Mouse (Mus musculus) cerebellum, adult 11 months (tissue): ENCODE measurements around the gene Fbxw24.
"Not testable (repeated sequence)": the region's sequence is repeated elsewhere in the genome, so short reads cannot be mapped to it uniquely, and the experiment has no call there.

Experiments used
- DNase-seq: peaks from one replicate; pipeline ENCODE4 v3.0.0; 2022

Fbxw24 gene

GRCm38 (mm10) chr9:109625957-109626356 is at the start of gene Fbxw24:
Fbxw24 (minus strand) TSS chr9:109626057.
- DNase-seq, result not testable (repeated sequence)

- DNase-seq, result not testable (repeated sequence)
These were observed 38.7 kb upstream of the Fbxw24 start, which contains the start of gene Fbxw25 for GRCm38 (mm10) chr9:109664552-109664951. Fbxw25 (minus strand) TSS chr9:109664652.

GRCm38 (mm10) chr9:109606837-109607236 is 19.0 kb downstream of the Fbxw24 start:
- DNase-seq, result peak; percentile 0

GRCm38 (mm10) chr9:109602128-109602527 is 23.7 kb downstream of the Fbxw24 start:
- DNase-seq, result not testable (repeated sequence)

GRCm38 (mm10) chr9:109597226-109597625 is 28.6 kb downstream of the Fbxw24 start:
- DNase-seq, result no peak

- DNase-seq, result no peak
These were observed 31.0 kb downstream of the Fbxw24 start for GRCm38 (mm10) chr9:109594866-109595265.

- not testable (repeated sequence) for DNase-seq
These were observed 57.7 kb downstream of the Fbxw24 start, which contains the start of gene Fbxw15 for GRCm38 (mm10) chr9:109568162-109568561. Fbxw15 (minus strand) TSS chr9:109568262.

- no peak for DNase-seq
These were observed 60.3 kb downstream of the Fbxw24 start for GRCm38 (mm10) chr9:109565546-109565945.

GRCm38 (mm10) chr9:109562106-109562505 is 63.8 kb downstream of the Fbxw24 start:
- DNase-seq, result not testable (repeated sequence)

- no peak for DNase-seq
These were observed 73.4 kb downstream of the Fbxw24 start for GRCm38 (mm10) chr9:109552483-109552882.
